Mouse (Mus musculus) heart, adult 2 months (tissue): ENCODE results near the gene Fryl. TPM values are rescaled to one million over a fixed set of nuclear protein-coding genes. Genes with fewer than 3 reads are reported as not detected.
A peak's percentile ranks its signal among the peaks of the same experiment; 100 is the strongest.

Experiments
- DNase-seq, 2 experiments: peaks; one replicate each; pipeline ENCODE4 v3.0.0; 2021
- H3K27ac ChIP-seq: fragments of 200-600 bp; 2 replicates; pipeline ENCODE4 v1.8.1; 2022
- H3K27me3 ChIP-seq: fragments of 200-500 bp; 2 replicates; pipeline ENCODE4 v1.6.1; 2012; ENCODE audit warnings: mild to moderate bottlenecking, low read length, inconsistent platforms, mixed read lengths; ENCODE audit not compliant: control insufficient read depth, insufficient read depth
- H3K36me3 ChIP-seq: fragments of 200-500 bp; 2 replicates; pipeline ENCODE4 v1.6.1; 2012; ENCODE audit warnings: low read length, inconsistent platforms; ENCODE audit not compliant: control insufficient read depth, insufficient read depth
- H3K4me1 ChIP-seq: fragments of 200-500 bp; 2 replicates; pipeline ENCODE4 v1.6.1; 2011; ENCODE audit warnings: low read length; ENCODE audit not compliant: control insufficient read depth, insufficient read depth
- H3K4me3 ChIP-seq: fragments of 200-600 bp; 2 replicates; pipeline ENCODE4 v1.8.1; 2022
- H3K79me2 ChIP-seq: fragments of 200-500 bp; replicated peaks from 2 replicates; pipeline ENCODE4 v1.6.1; 2012; ENCODE audit warnings: mild to moderate bottlenecking, inconsistent platforms, low read length, moderate library complexity, mixed read lengths; ENCODE audit not compliant: control insufficient read depth, insufficient read depth
- H3K9ac ChIP-seq: fragments of 200-500 bp; 2 replicates; pipeline ENCODE4 v1.6.1; 2012; ENCODE audit warnings: low read depth, mild to moderate bottlenecking, control low read depth, inconsistent platforms, low read length, mixed read lengths
- CTCF ChIP-seq: fragments of 200-600 bp; IDR thresholded peaks from 2 replicates; pipeline ENCODE4 v1.8.1; 2022; ENCODE audit warnings: antibody characterized with exemption, mild to moderate bottlenecking, moderate library complexity
- EP300 ChIP-seq: fragments of 200-500 bp; IDR thresholded peaks from 2 replicates; pipeline ENCODE4 v1.6.1; 2011; ENCODE audit warnings: low read depth, low read length, control low read depth; ENCODE audit not compliant: insufficient read depth
- POLR2A ChIP-seq: fragments of 200-500 bp; IDR thresholded peaks from 2 replicates; pipeline ENCODE4 v1.6.1; 2011; ENCODE audit warnings: mild to moderate bottlenecking, low read depth, low read length, control low read depth; ENCODE audit not compliant: insufficient read depth
- WGBS: fragments of 180-500 bp; shearing (Covaris S2); methylation state at CpG from one replicate; pipeline ENCODE4 v1.1.7; 2018; 5-methylcytosine and 5-hydroxymethylcytosine counted together
- intact Hi-C: fragments of 180-260 bp; cut with DNase I; formaldehyde crosslinking; loops from one replicate; pipeline ENCODE4 v1.15.1; 2025
- polyA plus RNA-seq: library from polyadenylated mRNA; depleted of rRNA; stranded (reverse); fragments of >200 nt; gene quantifications from 2 replicates; pipeline ENCODE4 v1.2.3, GENCODE M21; 2012
- total RNA-seq, 2 experiments: library from RNA; stranded (reverse); gene quantifications; 2 replicates each; pipeline ENCODE4 v1.2.3; 2021

The Fryl gene
- total and polyA plus RNA-seq, 3 experiments, result 25.9 to 40.7 (median 32.9) TPM

- H3K9ac ChIP-seq, result no peak overlapping the region
- intact Hi-C loops, result no loop called here
- peaks cover 8% of the 10 kb centered on the region for H3K4me1 ChIP-seq
- no peaks in the 10 kb centered on the region for H3K79me2 ChIP-seq
- H3K27ac ChIP-seq, result no peak overlapping the region
- DNase-seq, result no peak
- H3K4me3 ChIP-seq, result no peak overlapping the region
- TF ChIP-seq POLR2A, result no peak
- TF ChIP-seq EP300, result no peak
- TF ChIP-seq CTCF, result no peak
- no peaks in the 10 kb centered on the region for H3K27me3 ChIP-seq
- peaks cover 2% of the 10 kb centered on the region for H3K36me3 ChIP-seq
These were observed 27.6 kb upstream of the Fryl start for GRCm38 (mm10) chr5:73284046-73284445.

DNA sequence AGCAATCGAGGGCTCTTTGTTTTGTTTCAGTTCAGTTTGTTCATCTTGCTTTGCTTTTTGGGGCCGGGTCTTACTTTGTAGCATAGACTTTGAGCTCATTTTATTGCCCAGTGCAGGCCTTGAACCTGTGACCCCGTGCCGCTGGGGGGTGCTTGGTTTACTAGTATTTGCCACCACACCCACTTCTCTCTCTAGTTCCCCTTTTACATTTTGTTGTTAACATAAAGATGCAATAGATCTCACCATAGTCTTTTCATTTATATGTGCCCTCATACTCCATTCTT, 24.1 kb upstream of the Fryl start:
- TF ChIP-seq CTCF, result no peak
- TF ChIP-seq EP300, result no peak
- no peak for TF ChIP-seq POLR2A
- Histone ChIP-seq H3K4me1 (peaks cover 8% of the 10 kb centered on the region), H3K27me3 (no peaks in the 10 kb centered on the region), H3K9ac (no peak overlapping the region), H3K4me3 (no peak overlapping the region), H3K27ac (peak overlapping the region; percentile 40; the same call in 1 of the 2 replicates), H3K36me3 (peaks cover 2% of the 10 kb centered on the region), H3K79me2 (no peaks in the 10 kb centered on the region)
- DNase-seq, result no peak
- 47% methylated on average over 4 of the region's 4 CpGs for WGBS
- intact Hi-C loops, result no loop called here

DNA sequence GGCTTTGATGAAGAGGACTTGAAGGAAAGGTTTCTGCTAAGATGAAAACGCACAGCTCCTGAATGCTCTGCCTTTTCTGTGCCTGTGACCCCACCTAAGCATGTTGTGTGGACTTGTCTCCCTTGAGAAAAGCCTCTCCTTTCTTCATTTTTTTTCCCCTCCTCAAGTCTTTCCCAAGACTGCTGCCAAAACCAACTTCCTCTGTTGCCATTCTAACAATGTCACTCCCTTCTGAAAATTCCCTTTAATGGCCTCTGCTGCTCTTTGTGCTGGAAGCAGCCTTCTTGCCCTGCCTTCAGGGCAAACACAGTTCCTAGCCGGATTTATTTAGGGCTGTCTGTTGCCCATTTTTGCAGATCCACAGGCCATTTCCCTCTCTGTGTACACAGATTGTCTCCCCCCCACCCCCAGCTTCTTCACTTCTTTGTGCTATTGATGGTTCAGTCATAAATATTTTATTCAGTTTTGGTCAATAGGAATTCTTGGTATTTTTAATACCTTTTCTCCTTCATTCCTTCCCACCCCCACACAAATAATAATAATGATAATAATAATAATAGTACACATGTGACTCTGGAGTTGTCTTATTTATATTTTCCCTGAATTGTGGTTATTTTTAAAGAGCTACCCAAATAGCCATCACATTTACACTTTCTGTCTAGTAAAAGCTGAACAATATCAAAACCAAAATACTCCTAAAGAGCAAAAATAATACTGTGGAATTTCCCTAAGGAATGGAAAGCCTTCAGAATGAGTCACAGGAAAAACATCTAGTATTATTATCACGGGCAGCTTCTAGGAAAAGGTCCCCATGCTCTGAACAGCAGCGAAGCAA, 23.5 kb upstream of the Fryl start:
- peak overlapping the region; percentile 56 for H3K27ac ChIP-seq
- TF ChIP-seq POLR2A (no peak), EP300 (no peak), CTCF (no peak)
- H3K9ac ChIP-seq, result no peak overlapping the region
- H3K4me1 ChIP-seq, result peaks cover 8% of the 10 kb centered on the region
- intact Hi-C loops, result no loop called here
- DNase-seq, result peak in 1 of 2 experiments; percentile 17
- no peak overlapping the region for H3K4me3 ChIP-seq
- peaks cover 2% of the 10 kb centered on the region for H3K36me3 ChIP-seq
- no peaks in the 10 kb centered on the region for H3K27me3 ChIP-seq
- WGBS, result 33% methylated on average over 4 of the region's 4 CpGs
- no peaks in the 10 kb centered on the region for H3K79me2 ChIP-seq

DNA sequence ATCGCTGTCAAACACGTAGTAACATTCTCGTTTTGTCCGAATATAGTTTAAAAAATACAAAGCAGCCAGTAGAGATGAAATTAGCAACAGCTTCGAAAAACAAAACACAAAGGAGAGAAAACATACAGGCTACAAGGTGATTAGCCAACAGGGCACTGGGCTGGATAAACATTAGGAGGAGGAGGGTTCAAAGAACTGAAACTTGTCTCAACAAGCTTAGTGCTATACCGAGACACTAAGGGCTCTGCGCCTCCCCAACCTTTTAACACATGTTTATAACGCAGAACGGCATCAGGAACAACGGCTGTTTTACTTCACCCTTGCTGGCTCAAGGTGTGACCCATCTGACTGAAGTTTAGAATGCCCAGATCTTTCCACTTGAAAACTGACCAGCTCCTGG, 22.8 kb upstream of the Fryl start:
- Histone ChIP-seq H3K27me3 (no peaks in the 10 kb centered on the region), H3K4me3 (peak overlapping the region; percentile 8; the same call in 1 of the 2 replicates), H3K36me3 (peaks cover 2% of the 10 kb centered on the region), H3K79me2 (no peaks in the 10 kb centered on the region), H3K9ac (no peak overlapping the region), H3K27ac (peak overlapping the region; percentile 56), H3K4me1 (peaks cover 8% of the 10 kb centered on the region)
- 42% methylated on average over 10 of the region's 10 CpGs for WGBS
- TF ChIP-seq POLR2A, result no peak
- TF ChIP-seq CTCF, result no peak
- no peak for TF ChIP-seq EP300
- intact Hi-C loops, result no loop called here
- DNase-seq, result no peak

- Histone ChIP-seq H3K4me1 (peaks cover 11% of the 10 kb centered on the region), H3K4me3 (no peak overlapping the region), H3K27ac (no peak overlapping the region), H3K36me3 (peaks cover 2% of the 10 kb centered on the region), H3K27me3 (no peaks in the 10 kb centered on the region), H3K79me2 (no peaks in the 10 kb centered on the region), H3K9ac (no peak overlapping the region)
- intact Hi-C loops, result no loop called here
- TF ChIP-seq POLR2A, result no peak
- TF ChIP-seq EP300, result no peak
- TF ChIP-seq CTCF, result no peak
- 81% methylated on average over 2 of the region's 2 CpGs for WGBS
- no peak for DNase-seq
These were observed 18.5 kb upstream of the Fryl start for GRCm38 (mm10) chr5:73274941-73275340.

DNA sequence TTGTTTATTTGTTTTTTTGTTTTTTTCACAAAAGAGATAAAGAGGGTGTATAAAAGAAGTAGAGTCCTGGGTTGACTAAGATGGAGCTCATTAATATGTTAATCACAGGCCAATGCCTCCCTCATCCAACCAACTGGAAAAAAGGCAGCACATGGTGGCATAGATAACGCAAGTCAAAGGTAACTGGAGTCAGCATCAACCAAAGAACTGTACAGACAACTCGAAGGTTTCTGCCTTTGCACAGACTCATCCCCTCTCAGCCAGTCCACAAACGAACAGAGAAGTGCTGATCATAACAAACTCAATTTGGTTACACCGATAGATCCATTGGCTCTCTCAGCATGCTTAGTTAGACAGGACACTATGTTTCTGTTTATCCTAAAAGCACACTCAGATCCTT, 16.8 kb upstream of the Fryl start:
- no peak for DNase-seq
- Histone ChIP-seq H3K4me3 (no peak overlapping the region), H3K36me3 (no peaks in the 10 kb centered on the region), H3K27ac (no peak overlapping the region), H3K4me1 (peaks cover 7% of the 10 kb centered on the region; the same call in 1 of the 2 replicates), H3K27me3 (no peaks in the 10 kb centered on the region), H3K79me2 (no peaks in the 10 kb centered on the region), H3K9ac (no peak overlapping the region)
- intact Hi-C loops, result no loop called here
- TF ChIP-seq POLR2A, result no peak
- TF ChIP-seq EP300, result no peak
- TF ChIP-seq CTCF, result no peak
- WGBS, result 90% methylated on average over 4 of the region's 4 CpGs
